Mouse (Mus musculus): ENCODE measurements around the gene Crabp2. TPM values are rescaled to one million over a fixed set of nuclear protein-coding genes. Genes with fewer than 3 reads are reported as not detected.
A peak's percentile ranks its signal among the peaks of the same experiment; 100 is the strongest.

Gene Crabp2
- polyA plus RNA-seq, 1 experiment from 2014 or later: 417 TPM

DNA sequence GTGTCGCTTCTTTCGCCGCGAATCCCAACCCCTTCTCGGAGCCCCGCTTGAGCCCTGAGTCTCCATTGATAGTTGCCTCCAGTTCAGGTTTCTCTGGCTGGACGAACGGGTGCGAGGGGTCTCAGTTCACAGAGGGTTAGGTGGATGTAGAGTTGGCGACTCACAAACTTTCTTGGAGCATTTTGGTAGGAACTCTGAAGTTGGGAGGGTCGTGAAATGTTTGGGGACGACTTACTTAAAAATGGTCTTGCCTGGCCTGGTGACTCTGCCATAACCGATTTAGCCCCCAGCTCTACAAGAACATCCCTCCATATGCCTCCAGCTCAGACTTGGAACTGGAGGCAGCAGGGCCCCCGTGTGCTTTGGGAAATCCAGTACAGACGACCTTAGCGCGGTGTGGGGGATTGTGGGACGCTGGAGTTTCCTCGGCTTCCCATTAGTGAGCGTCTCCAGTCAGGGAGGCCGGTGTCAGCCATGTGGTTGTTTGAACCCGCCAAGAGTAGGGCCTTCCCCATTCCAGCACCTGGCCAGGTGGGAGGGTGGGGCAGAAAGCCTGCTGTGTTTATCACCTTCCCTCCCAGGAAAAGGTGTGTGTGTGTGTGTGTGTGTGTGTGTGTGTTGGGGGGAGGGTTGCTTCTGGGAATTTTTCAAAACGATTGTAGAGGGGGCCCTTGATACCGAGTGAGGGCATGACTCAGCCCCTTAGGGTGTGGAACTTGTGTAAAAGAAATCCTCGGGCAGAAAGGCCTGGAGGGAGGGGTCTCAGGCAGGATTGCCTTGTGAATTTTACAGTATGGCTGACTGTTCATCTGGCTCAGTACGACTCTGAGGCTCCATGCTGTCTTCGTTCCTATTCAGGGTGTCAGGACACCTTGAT is 41.2 kb upstream of the Crabp2 start:
- DNase-seq (ENCODE audit: low spot score) (peak; percentile 68), ATAC-seq (replicated peaks; ENCODE audit: low FRiP score) (no peak)
- WGBS: under 1% methylated on average over 27 of the region's 27 CpGs
- Histone ChIP-seq H3K4me3 (ENCODE audit: low read depth, low read length) (peak overlapping the region; percentile 99), H3K27me3 (ENCODE audit: control insufficient read depth, insufficient read depth, low read length) (no peaks in the 10 kb centered on the region), H3K9ac (ENCODE audit: low read length) (peak overlapping the region; percentile 99), H3K27ac (ENCODE audit: low read depth, low read length) (peak overlapping the region; percentile 89), H3K4me1 (replicated peaks; ENCODE audit: control insufficient read depth, insufficient read depth, low read length) (peaks cover 22% of the 10 kb centered on the region), H3K36me3 (ENCODE audit: control insufficient read depth, insufficient read depth, low read length) (no peaks in the 10 kb centered on the region), H3K9me3 (ENCODE audit: control insufficient read depth, low read length) (no peaks in the 10 kb centered on the region), H3K4me2 (ENCODE audit: low read depth, low read length, severe bottlenecking) (peak overlapping the region; percentile 78)

DNA sequence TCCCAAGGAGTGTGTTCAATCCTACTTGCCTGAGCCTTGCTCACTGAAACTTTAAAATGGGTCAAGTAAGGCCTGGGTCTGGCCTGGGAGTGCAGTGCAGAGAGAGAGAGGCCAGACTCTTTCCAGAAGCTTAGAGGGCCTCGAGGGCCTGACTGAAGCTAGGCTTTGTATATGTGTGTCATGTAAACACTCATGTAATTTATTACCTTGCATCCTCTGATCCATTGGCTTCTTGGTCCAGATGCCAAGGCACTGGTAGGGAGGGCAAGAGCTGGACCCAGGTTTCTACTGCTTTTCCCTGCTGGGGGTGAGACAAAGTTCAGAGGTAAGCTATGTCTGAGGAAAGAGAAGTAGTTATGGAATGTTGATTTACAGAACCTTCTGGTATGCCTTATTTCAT is 40.6 kb upstream of the Crabp2 start:
- 6% methylated on average over 1 of the region's 1 CpGs for WGBS
- Histone ChIP-seq H3K4me2 (ENCODE audit: low read depth, low read length, severe bottlenecking) (peak overlapping the region; percentile 78), H3K4me1 (replicated peaks; ENCODE audit: control insufficient read depth, insufficient read depth, low read length) (peaks cover 22% of the 10 kb centered on the region), H3K4me3 (ENCODE audit: low read depth, low read length) (peak overlapping the region; percentile 99), H3K36me3 (ENCODE audit: control insufficient read depth, insufficient read depth, low read length) (no peaks in the 10 kb centered on the region), H3K27ac (ENCODE audit: low read depth, low read length) (no peak overlapping the region), H3K9ac (ENCODE audit: low read length) (peak overlapping the region; percentile 99), H3K9me3 (ENCODE audit: control insufficient read depth, low read length) (no peaks in the 10 kb centered on the region), H3K27me3 (ENCODE audit: control insufficient read depth, insufficient read depth, low read length) (no peaks in the 10 kb centered on the region)
- DNase-seq (ENCODE audit: low spot score): no peak
- ATAC-seq (replicated peaks; ENCODE audit: low FRiP score): no peak

DNA sequence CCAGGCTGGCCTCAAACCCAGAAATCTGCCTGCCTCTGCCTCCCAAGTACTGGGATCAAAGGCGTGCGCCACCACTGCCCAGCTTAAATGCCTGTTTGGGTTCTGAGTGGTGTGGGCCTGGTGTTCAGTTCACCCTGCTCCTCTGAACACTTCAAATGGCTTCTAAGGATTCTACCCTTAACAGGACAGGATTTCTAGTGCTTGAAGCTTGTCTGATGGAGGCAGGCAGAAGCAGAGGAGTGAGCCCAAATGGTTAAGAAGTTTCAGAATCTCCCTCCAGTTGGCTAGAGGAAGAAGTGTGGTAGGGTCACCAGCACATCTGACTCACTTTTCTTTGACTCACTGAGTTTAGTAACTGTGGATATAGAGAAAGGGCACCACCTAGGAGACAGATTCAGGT is 39.1 kb upstream of the Crabp2 start:
- Histone ChIP-seq H3K9ac (ENCODE audit: low read length) (no peak overlapping the region), H3K4me2 (ENCODE audit: low read depth, low read length, severe bottlenecking) (no peak overlapping the region), H3K4me1 (replicated peaks; ENCODE audit: control insufficient read depth, insufficient read depth, low read length) (peaks cover 22% of the 10 kb centered on the region), H3K27ac (ENCODE audit: low read depth, low read length) (peak overlapping the region; percentile 86; the same call in 1 of the 2 replicates), H3K9me3 (ENCODE audit: control insufficient read depth, low read length) (no peaks in the 10 kb centered on the region), H3K36me3 (ENCODE audit: control insufficient read depth, insufficient read depth, low read length) (peaks cover 3% of the 10 kb centered on the region), H3K4me3 (ENCODE audit: low read depth, low read length) (no peak overlapping the region), H3K27me3 (ENCODE audit: control insufficient read depth, insufficient read depth, low read length) (no peaks in the 10 kb centered on the region)
- no peak for DNase-seq (ENCODE audit: low spot score)
- no peak for ATAC-seq (replicated peaks; ENCODE audit: low FRiP score)
- WGBS: 86% methylated on average over 2 of the region's 2 CpGs

DNA sequence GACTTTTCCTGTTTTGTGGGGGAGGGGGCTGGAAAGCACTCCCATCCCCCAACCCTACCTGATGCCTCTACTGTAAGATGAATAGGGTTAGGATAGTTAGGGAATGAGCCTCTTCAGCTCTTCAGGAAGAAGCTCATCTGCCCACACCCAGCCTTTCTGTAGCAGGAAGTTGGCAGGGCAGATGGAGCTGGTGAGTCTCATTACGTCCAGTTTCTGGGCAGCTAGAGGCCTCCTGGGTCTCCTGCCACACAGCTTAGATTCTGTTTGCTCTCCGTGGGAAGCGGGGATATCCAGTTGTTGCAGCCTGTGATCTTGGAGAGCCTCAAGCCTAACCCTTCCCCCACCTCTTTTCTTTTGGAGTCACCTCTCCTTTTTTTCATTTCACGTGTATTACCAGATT is 38.6 kb upstream of the Crabp2 start:
- H3K4me3 ChIP-seq (ENCODE audit: low read depth, low read length): peak overlapping the region; percentile 39; the same call in 1 of the 2 replicates
- peak overlapping the region; percentile 86 for H3K27ac ChIP-seq (ENCODE audit: low read depth, low read length)
- WGBS: 2% methylated on average over 4 of the region's 4 CpGs
- H3K4me1 ChIP-seq (replicated peaks; ENCODE audit: control insufficient read depth, insufficient read depth, low read length): peaks cover 22% of the 10 kb centered on the region
- no peaks in the 10 kb centered on the region for H3K9me3 ChIP-seq (ENCODE audit: control insufficient read depth, low read length)
- no peaks in the 10 kb centered on the region for H3K27me3 ChIP-seq (ENCODE audit: control insufficient read depth, insufficient read depth, low read length)
- ATAC-seq (replicated peaks; ENCODE audit: low FRiP score) (no peak), DNase-seq (ENCODE audit: low spot score) (no peak)
- peaks cover 5% of the 10 kb centered on the region for H3K36me3 ChIP-seq (ENCODE audit: control insufficient read depth, insufficient read depth, low read length)
- H3K9ac ChIP-seq (ENCODE audit: low read length): peak overlapping the region; percentile 51; the same call in 1 of the 2 replicates
- H3K4me2 ChIP-seq (ENCODE audit: low read depth, low read length, severe bottlenecking): peak overlapping the region; percentile 67

DNA sequence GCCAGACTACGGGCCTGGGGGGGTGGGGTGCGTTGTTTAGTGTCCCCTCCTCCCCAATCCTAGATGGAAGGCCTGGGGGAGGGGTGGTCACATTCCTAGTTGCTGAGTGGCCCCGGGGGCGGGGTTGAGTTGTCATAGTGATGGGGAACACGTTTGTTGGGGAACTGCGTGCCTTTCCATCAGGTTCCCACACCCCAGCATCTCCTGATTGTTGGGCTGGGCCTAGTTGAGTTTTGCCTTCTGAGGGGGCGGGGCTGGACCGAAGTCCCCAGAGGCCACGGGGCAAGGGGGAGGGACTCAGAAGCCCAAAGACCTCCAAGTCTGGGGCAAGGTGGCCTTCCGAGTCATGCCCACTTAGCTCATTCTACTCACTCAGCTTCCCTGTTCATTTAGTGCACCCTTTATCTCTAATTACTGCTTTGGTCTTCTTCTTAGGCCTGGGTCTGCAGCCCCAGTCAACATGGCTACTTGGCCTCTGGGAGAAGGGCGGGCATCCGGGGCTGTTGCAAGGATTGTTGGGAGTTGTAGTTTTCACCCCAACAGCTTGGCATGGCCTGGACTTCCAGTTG is 37.8 kb upstream of the Crabp2 start:
- 4% methylated on average over 12 of the region's 12 CpGs for WGBS
- peak overlapping the region; percentile 67 for H3K4me2 ChIP-seq (ENCODE audit: low read depth, low read length, severe bottlenecking)
- peaks cover 22% of the 10 kb centered on the region for H3K4me1 ChIP-seq (replicated peaks; ENCODE audit: control insufficient read depth, insufficient read depth, low read length)

DNA sequence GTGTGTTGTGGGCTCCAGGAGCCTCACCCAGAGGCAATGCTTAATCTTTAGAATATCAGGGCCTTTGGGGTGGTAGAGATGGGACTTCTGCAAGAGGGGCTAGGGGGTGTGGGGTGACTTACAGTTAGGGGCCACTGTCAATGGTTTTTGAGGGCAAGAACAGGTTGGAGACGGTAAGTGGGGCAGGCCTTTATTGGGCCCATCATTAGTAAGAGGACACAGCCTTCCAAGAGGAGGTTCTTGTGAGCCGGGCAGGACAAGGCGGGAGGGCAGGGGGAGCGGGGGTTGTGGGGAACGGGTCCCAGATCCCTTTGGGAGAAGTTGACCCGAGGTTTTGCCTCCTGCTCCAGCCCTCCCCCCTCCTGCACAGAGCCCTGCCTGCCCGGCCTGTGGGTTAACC is 35.0 kb upstream of the Crabp2 start:
- no peak overlapping the region for H3K4me2 ChIP-seq (ENCODE audit: low read depth, low read length, severe bottlenecking)
- no peak for ATAC-seq (replicated peaks; ENCODE audit: low FRiP score)
- H3K9me3 ChIP-seq (ENCODE audit: control insufficient read depth, low read length): no peaks in the 10 kb centered on the region
- H3K4me1 ChIP-seq (replicated peaks; ENCODE audit: control insufficient read depth, insufficient read depth, low read length): peaks cover 14% of the 10 kb centered on the region
- no peak overlapping the region for H3K9ac ChIP-seq (ENCODE audit: low read length)
- 84% methylated on average over 7 of the region's 7 CpGs for WGBS
- no peak overlapping the region for H3K4me3 ChIP-seq (ENCODE audit: low read depth, low read length)
- H3K27ac ChIP-seq (ENCODE audit: low read depth, low read length): no peak overlapping the region
- peaks cover 5% of the 10 kb centered on the region for H3K36me3 ChIP-seq (ENCODE audit: control insufficient read depth, insufficient read depth, low read length)
- DNase-seq (ENCODE audit: low spot score): no peak
- H3K27me3 ChIP-seq (ENCODE audit: control insufficient read depth, insufficient read depth, low read length): no peaks in the 10 kb centered on the region

More for the DNA sequence above, 37.8 kb upstream of the Crabp2 start:
- no peaks in the 10 kb centered on the region for H3K9me3 ChIP-seq (ENCODE audit: control insufficient read depth, low read length)
- DNase-seq (ENCODE audit: low spot score): peak; percentile 93
- H3K4me3 ChIP-seq (ENCODE audit: low read depth, low read length): peak overlapping the region; percentile 39
- peak; percentile 37 for ATAC-seq (replicated peaks; ENCODE audit: low FRiP score)
- H3K27ac ChIP-seq (ENCODE audit: low read depth, low read length): peak overlapping the region; percentile 86
- peaks cover 5% of the 10 kb centered on the region for H3K36me3 ChIP-seq (ENCODE audit: control insufficient read depth, insufficient read depth, low read length)
- H3K9ac ChIP-seq (ENCODE audit: low read length): peak overlapping the region; percentile 51
- H3K27me3 ChIP-seq (ENCODE audit: control insufficient read depth, insufficient read depth, low read length): no peaks in the 10 kb centered on the region

DNA sequence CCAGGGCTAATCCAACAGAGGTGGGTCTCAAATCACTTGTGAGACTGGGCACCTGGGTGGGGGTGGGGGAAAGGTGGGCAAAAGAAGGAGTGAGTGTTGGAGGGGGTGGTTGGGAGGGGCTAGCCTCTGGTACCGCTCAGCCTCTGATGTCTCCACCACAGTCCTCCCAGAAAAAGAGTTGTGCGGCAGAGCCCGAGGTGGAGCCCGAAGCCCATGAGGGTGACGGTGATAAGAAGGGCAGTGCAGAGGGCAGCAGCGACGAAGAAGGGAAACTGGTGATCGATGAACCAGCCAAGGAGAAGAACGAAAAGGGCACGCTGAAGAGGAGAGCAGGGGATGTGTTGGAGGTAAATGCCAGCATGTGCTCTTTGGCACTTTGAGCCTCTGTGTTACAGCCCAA is 34.6 kb upstream of the Crabp2 start:
- no peaks in the 10 kb centered on the region for H3K9me3 ChIP-seq (ENCODE audit: control insufficient read depth, low read length)
- H3K4me1 ChIP-seq (replicated peaks; ENCODE audit: control insufficient read depth, insufficient read depth, low read length): peaks cover 14% of the 10 kb centered on the region
- no peak for ATAC-seq (replicated peaks; ENCODE audit: low FRiP score)
- H3K36me3 ChIP-seq (ENCODE audit: control insufficient read depth, insufficient read depth, low read length): peaks cover 5% of the 10 kb centered on the region
- H3K27ac ChIP-seq (ENCODE audit: low read depth, low read length): no peak overlapping the region
- DNase-seq (ENCODE audit: low spot score): no peak
- no peak overlapping the region for H3K4me3 ChIP-seq (ENCODE audit: low read depth, low read length)
- WGBS: 98% methylated on average over 10 of the region's 10 CpGs
- H3K27me3 ChIP-seq (ENCODE audit: control insufficient read depth, insufficient read depth, low read length): no peaks in the 10 kb centered on the region
- no peak overlapping the region for H3K9ac ChIP-seq (ENCODE audit: low read length)
- H3K4me2 ChIP-seq (ENCODE audit: low read depth, low read length, severe bottlenecking): no peak overlapping the region

DNA sequence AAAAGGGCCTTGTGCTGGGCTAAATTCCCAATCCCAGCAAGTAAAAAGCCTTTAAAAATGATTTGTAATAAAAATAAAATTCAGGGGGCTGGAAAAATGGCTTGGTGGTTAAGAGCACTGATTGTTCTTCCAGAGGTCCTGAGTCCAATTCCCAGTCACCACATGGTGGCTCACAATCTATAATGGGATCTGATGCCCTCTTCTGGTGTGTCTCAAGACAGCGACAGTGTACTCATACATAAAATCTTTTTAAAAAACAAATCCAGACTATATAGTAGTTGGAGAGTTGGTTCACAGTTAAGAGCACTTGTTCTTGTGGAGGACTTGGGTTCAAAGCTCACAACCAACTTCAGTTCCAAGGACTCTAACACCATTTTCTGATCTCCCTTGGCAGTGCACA is 31.5 kb upstream of the Crabp2 start:
- no peaks in the 10 kb centered on the region for H3K27me3 ChIP-seq (ENCODE audit: control insufficient read depth, insufficient read depth, low read length)
- H3K4me2 ChIP-seq (ENCODE audit: low read depth, low read length, severe bottlenecking): no peak overlapping the region
- H3K4me3 ChIP-seq (ENCODE audit: low read depth, low read length): no peak overlapping the region
- DNase-seq (ENCODE audit: low spot score): no peak
- peaks cover 6% of the 10 kb centered on the region; the same call in 1 of the 2 replicates for H3K4me1 ChIP-seq (replicated peaks; ENCODE audit: control insufficient read depth, insufficient read depth, low read length)
- H3K36me3 ChIP-seq (ENCODE audit: control insufficient read depth, insufficient read depth, low read length): peaks cover 5% of the 10 kb centered on the region
- H3K9me3 ChIP-seq (ENCODE audit: control insufficient read depth, low read length): no peaks in the 10 kb centered on the region
- 90% methylated on average over 1 of the region's 1 CpGs for WGBS
- no peak overlapping the region for H3K27ac ChIP-seq (ENCODE audit: low read depth, low read length)
- H3K9ac ChIP-seq (ENCODE audit: low read length): no peak overlapping the region
- ATAC-seq (replicated peaks; ENCODE audit: low FRiP score): no peak
